Mouse (Mus musculus): ENCODE results near the gene Sema4d.

Gene Sema4d

DNA sequence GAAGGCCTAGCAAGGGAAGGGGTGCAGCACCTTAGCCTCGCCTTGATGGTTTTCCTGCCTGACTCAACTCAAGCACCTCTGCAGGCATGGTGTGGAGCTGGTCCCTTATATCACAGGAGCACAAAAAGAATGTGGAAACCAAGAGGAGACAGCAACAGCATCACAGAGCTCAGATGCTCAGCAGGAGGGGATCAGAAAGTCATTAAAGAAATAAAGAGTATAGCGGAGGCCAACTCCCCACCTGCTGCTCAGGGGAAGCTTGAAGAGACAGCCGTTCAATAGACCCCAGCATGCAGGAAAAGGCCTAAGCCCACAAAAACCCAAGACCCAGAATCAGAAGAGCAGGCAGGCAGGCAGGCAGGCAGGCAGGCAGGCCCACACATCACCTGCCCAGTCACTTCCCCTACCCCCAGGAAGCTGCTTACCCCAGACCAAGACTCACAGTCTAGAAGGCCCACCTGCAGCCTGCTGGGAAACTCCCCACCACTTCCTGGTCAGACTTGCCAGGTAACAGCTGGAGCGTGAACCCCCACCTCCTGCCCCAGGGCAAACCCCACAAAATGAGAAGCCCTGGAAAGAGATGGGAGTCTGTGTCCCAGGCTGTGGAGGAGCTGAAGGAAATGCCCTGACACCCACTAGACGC is 39.6 kb downstream of the Sema4d start:
- no peak for DNase-seq (ENCODE audit: low spot score)

DNA sequence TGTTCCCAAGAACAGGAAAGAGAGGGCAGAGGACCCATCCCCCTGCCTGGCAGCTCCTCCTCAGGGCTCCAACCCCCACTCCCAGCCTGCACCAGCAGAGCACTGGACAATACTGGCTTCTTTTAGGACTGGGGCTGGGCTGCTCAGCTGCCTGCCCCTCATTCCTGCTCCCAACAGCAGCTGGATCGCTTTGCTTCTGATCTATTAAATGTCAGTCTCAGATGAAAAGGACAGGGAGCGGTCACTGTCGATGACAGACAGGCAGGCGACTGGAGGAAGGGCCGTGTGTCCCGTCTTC is 40.4 kb downstream of the Sema4d start:
- no peak for DNase-seq (ENCODE audit: low spot score)

GRCm38 (mm10) chr13:51752346-51753167 is 41.0 kb downstream of the Sema4d start:
- no peak for DNase-seq (ENCODE audit: low spot score)

DNA sequence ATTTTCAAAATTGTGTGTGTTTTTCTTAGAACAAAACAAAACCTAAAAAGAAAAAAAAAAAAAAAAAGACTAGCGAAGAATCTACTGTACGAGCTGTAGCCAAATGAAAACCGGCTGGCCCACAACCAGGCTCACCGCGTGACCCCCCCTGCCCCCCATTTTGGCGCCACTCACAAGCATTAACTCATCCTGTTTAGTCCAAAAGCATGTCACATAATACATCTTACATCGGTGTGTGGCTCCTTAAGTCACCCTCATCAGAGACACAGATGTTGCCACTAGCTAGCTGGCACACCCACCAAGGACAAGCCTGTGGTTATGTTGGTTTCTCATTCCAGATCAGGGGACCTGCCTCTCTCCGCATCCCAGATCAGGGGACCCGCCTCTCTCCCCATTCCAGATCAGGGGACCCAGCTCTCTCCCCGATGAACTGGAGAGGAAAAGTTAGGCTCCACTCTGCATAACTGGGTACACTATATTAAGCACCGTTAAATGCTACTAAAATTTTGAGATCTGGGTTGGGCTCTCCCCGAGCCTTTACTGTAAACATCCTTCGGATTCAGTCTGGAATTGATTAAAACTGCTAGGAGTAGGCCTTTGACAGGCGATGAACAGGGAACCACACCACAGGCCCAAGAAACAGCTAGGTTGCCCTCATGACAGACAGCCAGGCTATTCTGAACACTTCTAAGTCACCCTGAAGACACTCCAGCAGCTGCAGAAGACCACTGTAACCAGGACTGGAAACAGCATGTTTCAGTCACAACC is 43.8 kb downstream of the Sema4d start:
- DNase-seq (ENCODE audit: low spot score), result no peak

DNA sequence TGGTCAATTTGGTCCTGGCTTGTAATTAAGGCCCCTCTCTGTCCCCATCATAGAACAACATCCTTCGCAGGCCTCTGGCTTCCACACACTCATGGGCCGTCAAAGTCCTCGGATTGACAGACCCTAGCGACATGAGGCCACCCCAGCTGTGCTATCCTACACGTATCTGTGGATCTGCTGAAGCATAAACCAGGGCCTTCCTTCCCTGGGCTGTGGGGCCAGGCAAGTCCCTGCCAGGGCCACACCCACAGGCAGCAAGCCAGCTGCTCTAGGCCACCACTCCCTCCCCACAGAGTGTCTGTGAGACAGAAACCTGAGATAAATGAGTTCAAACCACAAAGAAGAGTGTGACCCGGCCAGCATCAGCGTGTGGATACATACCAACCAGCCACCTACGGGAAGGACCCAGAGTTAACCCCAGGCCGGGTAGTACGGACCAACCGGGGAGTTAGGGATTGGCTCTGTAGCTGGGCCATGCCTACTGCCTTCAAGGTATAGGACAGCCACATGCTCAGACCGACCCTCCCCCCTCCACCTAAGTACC is 45.5 kb downstream of the Sema4d start:
- DNase-seq (ENCODE audit: low spot score), result no peak

DNA sequence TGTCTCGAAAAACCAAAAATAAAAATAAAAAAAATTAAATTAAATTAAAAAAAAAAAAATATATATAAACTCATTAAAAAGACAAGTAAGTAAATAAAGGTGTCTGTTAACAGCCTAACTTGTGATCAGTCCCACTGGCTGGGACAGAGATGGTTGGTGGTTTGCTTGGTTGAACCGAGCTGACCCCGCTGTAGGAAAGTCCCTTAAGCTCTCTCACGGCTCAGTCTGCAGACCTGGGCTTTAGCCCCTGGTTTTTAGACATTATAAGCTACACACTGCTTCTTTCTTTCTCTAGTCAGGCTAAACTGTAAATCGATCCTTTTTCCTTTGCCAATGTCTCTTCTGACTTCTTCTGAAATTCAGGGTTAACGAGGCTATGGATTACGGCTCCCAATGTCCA is 46.5 kb downstream of the Sema4d start:
- DNase-seq (ENCODE audit: low spot score), result no peak

DNA sequence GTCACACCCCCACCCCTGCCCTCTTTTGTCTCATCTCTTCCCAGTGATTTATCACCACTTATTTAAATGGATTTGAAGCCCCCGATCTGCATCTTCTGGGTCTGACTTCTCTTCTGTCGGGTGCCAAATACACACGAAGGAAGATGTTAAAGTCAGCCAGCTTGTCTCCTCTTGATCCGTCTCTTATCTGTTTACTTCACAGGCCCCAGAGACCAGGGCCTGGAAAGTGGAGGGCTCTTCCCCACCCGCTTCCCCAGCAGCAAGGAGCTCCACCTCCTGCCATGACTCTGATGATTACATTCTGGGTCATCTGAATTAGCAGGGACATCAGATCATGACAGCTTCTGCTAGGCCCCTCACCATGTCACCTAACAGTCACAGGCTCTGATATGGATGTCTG is 47.7 kb downstream of the Sema4d start:
- no peak for DNase-seq (ENCODE audit: low spot score)

DNA sequence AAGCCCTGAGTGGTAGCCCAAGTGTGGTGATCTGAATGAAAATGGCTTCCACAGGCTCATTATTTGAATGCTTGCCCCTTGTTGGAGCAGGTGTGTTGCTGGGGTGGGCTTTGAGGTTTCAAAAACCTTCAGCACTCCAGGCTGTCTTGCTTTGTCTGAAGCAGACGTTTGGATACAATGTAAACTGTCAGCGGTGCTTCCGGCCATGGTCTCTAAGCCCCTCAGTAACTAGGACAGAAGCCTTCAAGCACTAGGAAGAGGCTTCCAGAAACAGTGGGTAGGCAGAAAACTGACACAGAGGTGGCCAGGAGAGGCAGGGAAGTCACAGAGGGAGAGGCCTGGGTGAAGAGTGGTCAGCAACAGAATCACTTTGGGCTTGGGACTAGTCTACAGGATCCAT is 49.7 kb downstream of the Sema4d start:
- DNase-seq (ENCODE audit: low spot score), result no peak

DNA sequence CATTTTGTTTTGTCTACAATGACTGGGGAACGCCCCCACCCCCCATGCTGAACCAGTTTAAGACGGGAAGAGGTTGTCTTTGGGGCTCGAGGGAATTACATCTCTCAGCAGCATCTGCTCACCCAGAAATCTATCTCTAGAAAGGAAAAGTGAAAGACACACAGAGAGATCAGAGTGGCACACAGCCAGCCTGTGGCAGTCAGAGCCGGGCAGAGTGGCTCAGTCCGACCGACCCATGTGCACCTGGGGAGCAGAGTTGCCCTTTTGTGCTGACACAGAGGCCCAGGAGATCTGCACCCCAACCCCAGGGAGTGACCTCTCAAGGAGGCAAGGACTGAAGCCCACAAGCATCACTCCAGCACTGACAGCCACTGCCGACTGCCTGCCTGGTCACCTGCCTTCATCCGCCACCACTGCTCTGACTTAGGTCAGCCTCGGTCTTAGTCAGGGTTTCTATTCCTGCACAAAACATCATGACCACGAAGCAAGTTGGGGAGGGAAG is 50.9 kb downstream of the Sema4d start:
- no peak for DNase-seq (ENCODE audit: low spot score)

- no peak for DNase-seq (ENCODE audit: low spot score)
Observed at GRCm38 (mm10) chr13:51740776-51741175, 52.8 kb downstream of the Sema4d start.

DNA sequence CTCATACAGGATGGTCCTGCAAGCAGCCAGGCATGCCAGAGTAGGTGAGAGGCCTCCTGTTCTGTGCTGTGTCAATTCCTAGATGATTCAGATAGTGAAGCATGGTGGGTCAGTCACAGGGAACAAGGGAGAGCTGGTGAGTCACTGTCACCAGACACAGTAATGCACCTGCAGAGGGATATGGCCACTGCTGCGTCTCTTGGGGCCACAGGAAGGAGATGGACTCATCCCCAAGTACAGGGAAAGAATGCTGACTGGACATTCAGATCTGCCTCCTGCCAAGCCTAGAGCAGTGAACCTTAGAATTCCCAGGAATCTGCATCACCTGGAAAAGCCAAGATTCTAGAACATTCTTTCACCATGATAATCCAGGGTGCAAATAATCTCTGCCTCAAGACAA is 53.8 kb downstream of the Sema4d start:
- no peak for DNase-seq (ENCODE audit: low spot score)

GRCm38 (mm10) chr13:51738531-51739117 is 54.9 kb downstream of the Sema4d start:
- DNase-seq (ENCODE audit: low spot score), result no peak

DNA sequence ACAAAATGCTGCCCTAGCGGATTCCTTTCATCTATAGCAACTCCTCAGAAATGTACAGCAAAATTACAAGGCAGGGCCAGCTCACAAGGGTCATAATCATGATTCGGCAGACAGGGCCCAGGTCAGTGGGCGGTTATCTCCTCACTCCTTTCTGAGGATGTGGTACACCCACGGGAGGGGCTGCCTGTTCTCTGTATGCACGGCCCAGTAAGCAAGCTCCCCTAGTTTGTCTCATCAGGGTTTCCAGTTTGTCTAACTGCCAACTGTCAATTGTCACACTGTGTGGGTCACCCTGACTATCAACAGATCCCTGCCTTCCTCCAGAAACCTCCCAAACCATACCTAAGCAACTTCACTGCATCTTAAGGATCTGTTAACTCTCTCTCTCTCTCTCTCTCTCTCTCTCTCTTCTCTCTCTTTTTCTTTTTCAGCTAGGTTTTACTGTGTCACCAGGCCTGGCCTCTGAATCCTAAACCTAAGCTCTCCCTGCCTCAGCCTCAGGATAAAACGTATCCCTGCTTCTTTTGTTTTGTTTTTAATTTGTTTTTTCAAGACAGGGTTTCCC is 55.5 kb downstream of the Sema4d start:
- no peak for DNase-seq (ENCODE audit: low spot score)

DNA sequence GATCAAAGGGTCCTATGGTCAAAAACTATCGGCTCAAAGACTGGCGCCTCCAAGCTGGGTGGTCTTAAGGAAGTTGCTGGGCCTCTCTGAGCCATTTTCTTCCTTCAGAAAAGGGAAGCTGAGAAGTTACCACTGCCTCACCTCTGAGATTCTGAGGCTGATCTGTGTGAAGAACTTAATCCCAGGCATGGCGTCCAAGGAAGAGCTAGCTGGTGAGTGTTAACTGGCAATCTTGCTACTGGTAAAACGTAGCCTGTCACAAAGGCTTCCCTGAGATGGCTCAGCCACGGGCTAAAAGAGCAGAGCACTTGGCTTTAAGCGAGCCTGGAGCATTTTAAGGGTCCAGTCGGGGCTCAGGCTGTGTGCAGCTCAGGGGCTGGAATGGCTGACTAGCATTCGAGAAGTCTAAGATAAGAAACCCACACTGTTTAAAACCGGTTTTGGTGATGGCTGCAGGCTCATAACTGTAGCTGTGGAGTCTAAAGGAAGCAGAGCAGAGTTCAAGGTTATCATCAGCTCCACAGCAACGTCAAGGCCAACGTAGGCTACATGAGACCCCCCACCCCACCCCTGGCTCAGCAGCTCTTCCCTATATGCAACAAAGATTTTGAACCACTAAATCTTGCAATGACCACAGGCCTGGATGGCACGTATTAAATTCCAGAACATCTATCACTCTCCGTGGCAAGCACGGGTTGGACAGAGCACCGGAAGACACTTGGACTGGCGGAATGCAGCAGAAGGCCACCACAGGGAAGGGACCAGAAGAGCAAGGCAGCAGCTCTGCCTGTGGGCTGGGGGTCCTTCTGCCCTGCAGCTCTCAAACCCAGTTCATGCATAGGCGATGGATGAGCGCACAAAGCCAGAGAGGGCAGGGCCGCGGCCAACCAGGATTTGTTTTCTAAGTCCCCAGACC is 56.3 kb downstream of the Sema4d start:
- DNase-seq (ENCODE audit: low spot score), result no peak

DNA sequence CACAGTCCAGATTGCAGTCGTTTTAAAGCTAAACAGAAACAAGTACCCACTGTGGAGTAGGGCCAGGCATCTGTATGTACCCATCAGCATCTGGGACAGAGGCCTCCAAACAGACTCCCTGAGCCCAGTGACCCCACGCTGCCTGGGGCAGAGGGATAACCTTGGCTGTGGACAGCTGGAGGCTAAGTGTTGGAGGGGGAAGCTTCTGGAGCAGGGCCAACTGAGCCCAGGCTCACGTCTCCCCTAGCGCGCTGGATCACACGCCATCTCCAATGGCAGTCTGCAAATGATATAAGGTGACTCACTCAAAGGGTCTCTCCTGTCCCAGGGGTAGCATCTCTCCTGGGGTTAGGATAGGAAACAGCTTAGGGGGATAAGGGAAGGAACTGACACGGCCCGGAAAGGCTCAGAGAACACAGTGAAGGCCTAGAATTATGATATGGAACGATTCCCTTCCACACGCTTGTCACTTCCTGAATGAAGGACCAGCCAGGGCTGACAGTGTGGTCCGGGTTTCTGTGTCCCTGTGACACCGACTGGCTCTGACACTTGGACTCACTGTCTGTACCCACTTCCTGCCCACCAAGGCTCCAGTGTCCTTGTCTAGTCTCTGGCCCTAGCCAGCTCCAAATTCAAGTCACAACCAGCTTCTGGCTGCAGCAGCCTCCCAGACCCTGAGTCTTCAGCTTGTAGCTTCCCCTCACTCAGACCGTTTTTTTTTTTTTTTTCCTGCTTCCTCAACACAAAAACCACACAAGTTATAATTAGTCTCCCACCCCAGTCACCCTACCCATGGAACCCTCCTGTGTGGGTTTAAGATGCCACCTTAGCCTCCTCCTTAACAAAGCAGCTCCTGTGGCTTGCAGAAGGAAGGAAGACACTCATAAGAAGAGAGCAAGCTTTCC is 57.3 kb downstream of the Sema4d start:
- DNase-seq (ENCODE audit: low spot score), result no peak

GRCm38 (mm10) chr13:51734556-51734955 is 59.0 kb downstream of the Sema4d start:
- DNase-seq (ENCODE audit: low spot score), result no peak

GRCm38 (mm10) chr13:51732097-51732664 is 61.4 kb downstream of the Sema4d start:
- no peak for DNase-seq (ENCODE audit: low spot score)

GRCm38 (mm10) chr13:51731474-51731873 is 62.1 kb downstream of the Sema4d start:
- DNase-seq (ENCODE audit: low spot score), result no peak

DNA sequence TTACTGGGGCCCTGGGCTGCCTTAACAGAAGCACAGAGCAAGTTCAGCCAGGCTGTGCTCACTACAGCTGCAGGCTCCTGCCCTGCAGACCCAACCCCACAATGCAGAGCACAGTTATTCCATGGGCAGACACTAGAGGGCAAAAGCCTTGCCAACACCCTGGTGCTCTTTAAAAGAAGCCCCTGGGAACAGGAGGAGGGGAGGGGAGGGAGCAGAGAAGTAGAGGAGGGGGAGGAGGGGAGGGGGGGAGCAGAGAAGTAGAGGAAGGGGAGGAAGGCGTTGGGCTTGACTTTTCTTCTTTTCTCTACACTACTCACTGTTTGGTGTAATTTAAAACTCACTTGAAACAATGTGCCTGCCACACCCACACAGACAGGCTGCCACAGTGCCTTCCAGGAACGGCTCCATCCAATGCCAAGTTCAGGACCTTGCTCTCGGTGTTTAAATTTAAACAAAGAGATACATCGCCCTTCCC is 63.6 kb downstream of the Sema4d start:
- no peak for DNase-seq (ENCODE audit: low spot score)

All from yolk sac, embryonic 10.5 days (tissue).